In the genomic region with DNA sequence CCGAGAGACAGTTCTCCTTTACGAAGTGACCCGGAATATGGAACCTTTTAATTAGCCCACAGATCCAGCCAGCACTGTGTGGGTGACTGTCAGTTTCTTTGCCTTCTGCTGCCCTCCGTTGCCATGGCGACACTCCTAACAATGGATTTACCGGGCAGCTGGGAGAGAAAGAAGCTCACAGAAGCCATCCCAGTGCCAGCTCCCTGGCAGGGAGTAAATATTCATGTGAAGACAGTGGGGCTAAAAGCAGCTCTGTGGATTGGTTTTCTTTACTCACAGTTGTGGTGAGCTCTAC, we compare ENCODE assay signal across 8 mouse cellular contexts.
DNase-seq lines count a peak whose midpoint lies in the region; ATAC-seq and TF ChIP-seq lines count a peak whose summit lies in the region.

No protein-coding gene starts in this region.

- no peak for DNase-seq in testis, postnatal 10 days (ENCODE audit: low spot score)
- peak; percentile 31 for DNase-seq in limb, embryonic 10.5 days (ENCODE audit: low spot score)
- peak; percentile 63 for DNase-seq in right cerebral cortex, postnatal 25 days
- DNase-seq in spleen, postnatal 36 days (ENCODE audit: low spot score in 2 of 2): no peak
- no peak for DNase-seq in spleen, postnatal 4 days (ENCODE audit: low spot score in 2 of 2)

- WGBS in hindbrain, embryonic 12.5 days: 36% methylated on average over 6 of the region's 6 CpGs
- WGBS in limb, embryonic 10.5 days: 63% methylated on average over 6 of the region's 6 CpGs

- peak; percentile 95 for ATAC-seq in hindbrain, embryonic 12.5 days (ENCODE audit: low FRiP score)
- no peak for ATAC-seq in megakaryocyte progenitor cell, adult 5-6 weeks (replicated peaks; ENCODE audit: poor library complexity)

- peaks cover 12% of the 10 kb centered on the region for H3K4me1 ChIP-seq in testis, adult 2 months (ENCODE audit: control insufficient read depth, insufficient read depth, low read length)
- H3K4me1 ChIP-seq in hindbrain, embryonic 12.5 days: peaks cover 11% of the 10 kb centered on the region
- no peaks in the 10 kb centered on the region for H3K4me1 ChIP-seq in limb, embryonic 10.5 days

- no peak overlapping the region for H3K9ac ChIP-seq in hindbrain, embryonic 12.5 days

- no peak overlapping the region for H3K27ac ChIP-seq in testis, adult 2 months (ENCODE audit: control insufficient read depth, insufficient read depth, low read depth, low read length)
- peak overlapping the region; percentile 74 for H3K27ac ChIP-seq in hindbrain, embryonic 12.5 days
- no peak overlapping the region for H3K27ac ChIP-seq in limb, embryonic 10.5 days

- TF ChIP-seq POLR2A in testis, adult 2 months (IDR thresholded peaks at IDR 0.05; ENCODE audit: control insufficient read depth, low read depth, low read length): no peak

- H3K4me2 ChIP-seq in hindbrain, embryonic 12.5 days (replicated peaks): peak overlapping the region; percentile 38

- H3K27me3 ChIP-seq in testis, adult 2 months (ENCODE audit: control insufficient read depth, insufficient read depth, low read length): no peaks in the 10 kb centered on the region
- H3K27me3 ChIP-seq in hindbrain, embryonic 12.5 days: no peaks in the 10 kb centered on the region; the same call in 1 of the 2 replicates
- H3K27me3 ChIP-seq in limb, embryonic 10.5 days (ENCODE audit: low read depth, poor library complexity, severe bottlenecking): no peaks in the 10 kb centered on the region

- H3K36me3 ChIP-seq in testis, adult 2 months (ENCODE audit: control insufficient read depth, insufficient read depth, low read length): no peaks in the 10 kb centered on the region
- H3K36me3 ChIP-seq in hindbrain, embryonic 12.5 days: no peaks in the 10 kb centered on the region
- H3K36me3 ChIP-seq in limb, embryonic 10.5 days: no peaks in the 10 kb centered on the region

- H3K4me3 ChIP-seq in testis, adult 2 months (ENCODE audit: control insufficient read depth, low read depth, low read length): peak overlapping the region; percentile 88
- no peak overlapping the region for H3K4me3 ChIP-seq in hindbrain, embryonic 12.5 days
- H3K4me3 ChIP-seq in limb, embryonic 10.5 days: no peak overlapping the region

- H3K9me3 ChIP-seq in hindbrain, embryonic 12.5 days (replicated peaks): no peaks in the 10 kb centered on the region
- no peaks in the 10 kb centered on the region for H3K9me3 ChIP-seq in limb, embryonic 10.5 days (replicated peaks)

- no peak for TF ChIP-seq CTCF in testis, adult 2 months (IDR thresholded peaks at IDR 0.05; ENCODE audit: control insufficient read depth, insufficient read depth, insufficient replicate concordance, low read depth, low read length)

Comparison
In these comparisons a context has a peak if more than half of its experiments do, and no peak if none do; other contexts are left out.
1. DNase-seq: peak in limb, embryonic 10.5 days (single experiment) and right cerebral cortex, postnatal 25 days (single experiment); none in testis, postnatal 10 days (single experiment), spleen, postnatal 36 days (0 of 2) and spleen, postnatal 4 days (0 of 2).